Mouse (Mus musculus) myocyte (in vitro differentiated cells): ENCODE data around the gene Crisp2. TPM values are rescaled to one million over a fixed set of nuclear protein-coding genes. Genes with fewer than 3 reads are reported as not detected.

Experiments
- H3K27me3 ChIP-seq: one replicate; pipeline ENCODE4 v1.6.1; 2011; ENCODE audit not compliant: control insufficient read depth, insufficient read depth, insufficient read length
- H3K36me3 ChIP-seq: one replicate; pipeline ENCODE4 v1.6.1; 2011; ENCODE audit not compliant: control insufficient read depth, insufficient read depth
- H3K4me2 ChIP-seq: one replicate; pipeline ENCODE4 v1.6.1; 2011; ENCODE audit warnings: low read depth, control low read depth
- H3K4me3 ChIP-seq: one replicate; pipeline ENCODE4 v1.5.1; 2011; ENCODE audit warnings: mild to moderate bottlenecking, control low read depth, moderate library complexity
- H3K79me2 ChIP-seq: one replicate; pipeline ENCODE4 v1.6.1; 2011; ENCODE audit not compliant: control insufficient read depth, insufficient read depth
- H3ac ChIP-seq: one replicate; pipeline ENCODE4 v1.6.1; 2011; ENCODE audit not compliant: control insufficient read depth, insufficient read length
- CEBPB ChIP-seq: IDR thresholded peaks from 2 replicates; pipeline ENCODE4 v1.6.1; 2011; ENCODE audit warnings: mild to moderate bottlenecking, moderate library complexity; ENCODE audit not compliant: poor library complexity, insufficient read depth, severe bottlenecking
- E2F4 ChIP-seq: IDR thresholded peaks from one replicate; pipeline ENCODE4 v1.6.1; 2011; ENCODE audit warnings: mild to moderate bottlenecking, control low read depth, moderate library complexity; ENCODE audit not compliant: insufficient read depth
- MAX ChIP-seq: IDR thresholded peaks from one replicate; pipeline ENCODE4 v1.6.1; 2011; ENCODE audit warnings: low read depth, mild to moderate bottlenecking, control low read depth
- MYOD1 ChIP-seq, 3 experiments: IDR thresholded peaks; one replicate each; pipeline ENCODE4 v1.6.1; 2011; ENCODE audit warnings: control low read depth in 2 of 3, low read depth in 2 of 3, mild to moderate bottlenecking in 2 of 3, moderate library complexity in 1 of 3; ENCODE audit not compliant: insufficient read length in 2 of 3, control insufficient read depth in 1 of 3
- MYOG ChIP-seq, 3 experiments: IDR thresholded peaks; one replicate each; pipeline ENCODE4 v1.6.1; 2011; ENCODE audit warnings: control low read depth in 2 of 3, low read depth in 2 of 3, mild to moderate bottlenecking in 2 of 3; ENCODE audit not compliant: insufficient read length in 2 of 3, control insufficient read depth in 1 of 3, insufficient read depth in 1 of 3
- POLR2A ChIP-seq: IDR thresholded peaks from one replicate; pipeline ENCODE4 v1.6.1; 2011; ENCODE audit warnings: low read depth, mild to moderate bottlenecking, control low read depth, moderate library complexity; ENCODE audit not compliant: insufficient read length
- POLR2AphosphoS2 ChIP-seq: IDR thresholded peaks from one replicate; pipeline ENCODE4 v1.6.1; 2011; ENCODE audit warnings: low read depth, control low read depth; ENCODE audit not compliant: insufficient read length
- REST ChIP-seq: IDR thresholded peaks from one replicate; pipeline ENCODE4 v1.6.1; 2011; ENCODE audit warnings: mild to moderate bottlenecking, control low read depth, moderate library complexity; ENCODE audit not compliant: insufficient read depth, insufficient read length
- SRF ChIP-seq: IDR thresholded peaks from one replicate; pipeline ENCODE4 v1.6.1; 2011; ENCODE audit warnings: low read depth; ENCODE audit not compliant: control insufficient read depth, insufficient read length
- TCF12 ChIP-seq: IDR thresholded peaks from one replicate; pipeline ENCODE4 v1.6.1; 2011; ENCODE audit warnings: mild to moderate bottlenecking, control low read depth; ENCODE audit not compliant: poor library complexity, insufficient read depth, severe bottlenecking
- TCF3 ChIP-seq: IDR thresholded peaks from one replicate; pipeline ENCODE4 v1.6.1; 2011; ENCODE audit warnings: low read depth, control low read depth; ENCODE audit not compliant: insufficient read length
- USF1 ChIP-seq: IDR thresholded peaks from one replicate; pipeline ENCODE4 v1.6.1; 2011; ENCODE audit warnings: low read depth, mild to moderate bottlenecking, control low read depth, moderate library complexity
- polyA plus RNA-seq: library from polyadenylated mRNA; unstranded; fragments of >200 nt; fragmentation: generic; extraction: Trizol; gene quantifications from one replicate; pipeline ENCODE4 v1.2.1, GENCODE M21; 2012; ENCODE audit warnings: missing spikeins

Crisp2 gene
- polyA plus RNA-seq, 1 experiment = not detected

GRCm38 (mm10) chr17:40823817-40824216 lies 17.0 kb upstream of the Crisp2 start:
- no peak overlapping the region for H3ac ChIP-seq
- H3K4me3 ChIP-seq = no peak overlapping the region
- H3K27me3 ChIP-seq = no peaks in the 10 kb centered on the region
- no peaks in the 10 kb centered on the region for H3K36me3 ChIP-seq
- no peak for TF ChIP-seq TCF12
- no peak for TF ChIP-seq MAX
- no peak for TF ChIP-seq MYOG (IDR thresholded peaks at IDR 0.05; ENCODE audit: control insufficient read depth in 1 of 3, insufficient read depth in 1 of 3, insufficient read length in 2 of 3, low read depth in 2 of 3)
- no peaks in the 10 kb centered on the region for H3K79me2 ChIP-seq
- H3K4me2 ChIP-seq = no peak overlapping the region

GRCm38 (mm10) chr17:40821477-40821876 lies 14.7 kb upstream of the Crisp2 start:
- H3K27me3 ChIP-seq = no peaks in the 10 kb centered on the region
- H3K4me2 ChIP-seq = no peak overlapping the region
- no peaks in the 10 kb centered on the region for H3K36me3 ChIP-seq
- no peaks in the 10 kb centered on the region for H3K79me2 ChIP-seq
- TF ChIP-seq CEBPB = no peak
- TF ChIP-seq POLR2AphosphoS2 = no peak
- no peak for TF ChIP-seq USF1
- no peak for TF ChIP-seq MYOG (IDR thresholded peaks at IDR 0.05; ENCODE audit: control insufficient read depth in 1 of 3, insufficient read depth in 1 of 3, insufficient read length in 2 of 3, low read depth in 2 of 3)
- no peak for TF ChIP-seq REST
- TF ChIP-seq MYOD1 (IDR thresholded peaks at IDR 0.05; ENCODE audit: control insufficient read depth in 1 of 3, insufficient read length in 2 of 3, low read depth in 2 of 3) = no peak
- no peak for TF ChIP-seq E2F4
- no peak for TF ChIP-seq POLR2A
- no peak for TF ChIP-seq SRF
- no peak for TF ChIP-seq MAX
- TF ChIP-seq TCF3 = no peak
- TF ChIP-seq TCF12 = no peak
- H3K4me3 ChIP-seq = no peak overlapping the region
- H3ac ChIP-seq = no peak overlapping the region

- Histone ChIP-seq H3K27me3 (no peaks in the 10 kb centered on the region), H3K36me3 (no peaks in the 10 kb centered on the region), H3K4me3 (no peak overlapping the region), H3K4me2 (no peak overlapping the region), H3ac (no peak overlapping the region), H3K79me2 (no peaks in the 10 kb centered on the region)
- TF ChIP-seq TCF3 (no peak), MAX (no peak), CEBPB (no peak), USF1 (no peak), TCF12 (no peak), POLR2A (no peak), REST (no peak), MYOD1 (IDR thresholded peaks at IDR 0.05; ENCODE audit: control insufficient read depth in 1 of 3, insufficient read length in 2 of 3, low read depth in 2 of 3) (no peak), POLR2AphosphoS2 (no peak), MYOG (IDR thresholded peaks at IDR 0.05; ENCODE audit: control insufficient read depth in 1 of 3, insufficient read depth in 1 of 3, insufficient read length in 2 of 3, low read depth in 2 of 3) (no peak), SRF (no peak)
Observed at GRCm38 (mm10) chr17:40817340-40817943, 10.6 kb upstream of the Crisp2 start.

GRCm38 (mm10) chr17:40812259-40812658 lies 5.5 kb upstream of the Crisp2 start:
- no peak overlapping the region for H3K4me3 ChIP-seq
- H3K36me3 ChIP-seq = no peaks in the 10 kb centered on the region
- no peaks in the 10 kb centered on the region for H3K27me3 ChIP-seq
- H3ac ChIP-seq = no peak overlapping the region
- H3K4me2 ChIP-seq = no peak overlapping the region
- TF ChIP-seq MAX (no peak), CEBPB (no peak), TCF12 (no peak), POLR2A (no peak), REST (no peak), TCF3 (no peak), POLR2AphosphoS2 (no peak), MYOG (IDR thresholded peaks at IDR 0.05; ENCODE audit: control insufficient read depth in 1 of 3, insufficient read depth in 1 of 3, insufficient read length in 2 of 3, low read depth in 2 of 3) (no peak), MYOD1 (IDR thresholded peaks at IDR 0.05; ENCODE audit: control insufficient read depth in 1 of 3, insufficient read length in 2 of 3, low read depth in 2 of 3) (no peak), E2F4 (no peak), USF1 (no peak), SRF (no peak)
- no peaks in the 10 kb centered on the region for H3K79me2 ChIP-seq

GRCm38 (mm10) chr17:40811560-40811959 lies 4.8 kb upstream of the Crisp2 start:
- no peaks in the 10 kb centered on the region for H3K27me3 ChIP-seq
- TF ChIP-seq SRF (no peak), TCF12 (no peak), MAX (no peak), CEBPB (no peak), MYOG (IDR thresholded peaks at IDR 0.05; ENCODE audit: control insufficient read depth in 1 of 3, insufficient read depth in 1 of 3, insufficient read length in 2 of 3, low read depth in 2 of 3) (no peak), TCF3 (no peak), MYOD1 (IDR thresholded peaks at IDR 0.05; ENCODE audit: control insufficient read depth in 1 of 3, insufficient read length in 2 of 3, low read depth in 2 of 3) (no peak), POLR2A (no peak), REST (no peak), POLR2AphosphoS2 (no peak)
- no peaks in the 10 kb centered on the region for H3K36me3 ChIP-seq
- H3K4me3 ChIP-seq = no peak overlapping the region
- H3ac ChIP-seq = no peak overlapping the region
- no peak overlapping the region for H3K4me2 ChIP-seq
- H3K79me2 ChIP-seq = no peaks in the 10 kb centered on the region
